Mouse (Mus musculus) cerebellum, postnatal 36 days (tissue): ENCODE measurements around the gene Hipk1.
"Not testable (repeated sequence)": the region's sequence is repeated elsewhere in the genome, so short reads cannot be mapped to it uniquely, and the experiment has no call there.

Experiments
- DNase-seq, 2 experiments: peaks; one replicate each; pipeline ENCODE4 v3.0.0; 2021 to 2022; ENCODE audit warnings: mixed read lengths in 2 of 2

The Hipk1 gene

DNA sequence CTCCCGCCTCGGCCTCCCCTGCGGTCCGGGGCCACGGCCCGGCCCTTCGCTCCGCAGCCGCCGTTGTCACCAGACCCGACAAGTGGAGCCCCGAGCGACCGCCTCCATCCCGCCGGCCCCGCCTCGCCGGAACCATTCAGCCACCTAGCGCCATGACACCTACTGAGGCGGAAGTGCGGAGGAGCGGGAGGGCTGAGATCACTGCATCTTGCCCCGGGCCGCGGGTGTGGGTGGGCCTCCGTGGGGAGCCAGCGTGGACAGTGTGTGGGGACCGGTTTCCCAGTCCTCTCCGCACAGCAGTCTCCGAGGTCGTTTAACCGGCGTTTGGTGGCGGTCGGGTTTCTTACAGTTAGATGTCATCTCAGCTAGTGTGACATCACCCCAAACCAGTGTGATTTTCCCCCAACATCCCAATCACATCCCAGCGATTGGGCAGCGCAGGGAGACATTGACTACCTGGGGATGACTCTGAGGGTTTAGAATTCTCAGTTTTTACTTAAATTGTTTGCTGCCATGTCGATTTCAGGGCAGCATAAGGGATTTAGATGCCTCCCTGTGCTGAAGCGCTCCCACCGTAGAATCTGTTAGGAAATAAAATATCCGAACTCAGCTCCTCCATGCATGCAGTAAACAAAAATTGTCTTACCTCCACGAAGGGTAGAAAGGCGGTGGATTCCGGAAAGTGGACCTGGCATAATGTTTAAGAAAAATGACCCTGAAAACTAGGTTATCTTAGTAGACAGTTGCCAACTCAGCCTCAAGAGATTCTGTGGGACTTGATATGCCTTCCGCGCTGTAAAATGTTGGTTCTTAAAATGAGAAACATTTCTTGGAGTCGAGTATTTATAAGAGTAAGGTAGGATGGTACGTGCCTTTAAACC, at the start of gene Hipk1:
TSS of gene Hipk1 (minus strand) at position 334 of the 881 bp plus-strand sequence.
- DNase-seq: peak; percentile 95 to 96

DNA sequence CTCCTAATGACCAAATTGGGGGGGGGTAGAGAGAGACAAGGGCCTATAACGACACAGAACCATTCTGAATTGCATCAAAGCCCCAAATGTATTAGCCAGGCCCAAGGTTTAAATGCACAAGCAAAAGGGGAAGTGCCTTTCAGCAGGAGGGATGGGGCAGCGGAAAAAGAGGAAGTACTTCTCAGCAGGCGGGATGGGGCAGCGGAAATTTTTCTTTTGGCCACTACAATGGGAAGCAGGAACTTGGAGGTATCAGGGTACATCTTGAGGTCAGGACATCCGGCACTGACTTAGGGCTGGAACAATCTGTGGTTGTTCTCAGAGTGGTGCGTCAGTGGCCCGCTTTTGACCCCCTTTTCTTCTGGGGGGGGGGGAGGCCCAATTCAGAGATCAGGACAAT, 49.6 kb upstream of the Hipk1 start:
- DNase-seq: not testable (repeated sequence)

- not testable (repeated sequence) for DNase-seq
Observed at GRCm38 (mm10) chr3:103840195-103840594, 48.8 kb upstream of the Hipk1 start.

DNA sequence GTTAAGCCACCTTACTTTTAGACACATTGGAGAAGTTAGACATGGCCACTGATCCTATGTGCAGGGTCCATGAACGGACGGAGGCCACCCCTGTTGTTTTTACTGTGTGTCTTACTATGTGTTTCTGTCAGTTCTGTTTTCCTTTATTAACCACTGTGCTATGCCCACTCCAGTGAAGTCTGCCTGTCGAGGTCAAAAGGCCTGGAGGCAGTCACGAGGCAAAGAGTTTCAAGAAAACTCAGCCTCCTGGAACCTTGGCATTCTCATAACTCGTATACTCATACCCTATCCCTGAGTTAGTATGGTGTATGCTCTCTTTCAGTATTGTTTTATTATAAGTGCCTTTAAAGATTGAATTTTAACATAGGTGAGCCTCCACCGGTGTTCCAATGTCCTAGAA, 48.3 kb upstream of the Hipk1 start:
- no peak for DNase-seq

DNA sequence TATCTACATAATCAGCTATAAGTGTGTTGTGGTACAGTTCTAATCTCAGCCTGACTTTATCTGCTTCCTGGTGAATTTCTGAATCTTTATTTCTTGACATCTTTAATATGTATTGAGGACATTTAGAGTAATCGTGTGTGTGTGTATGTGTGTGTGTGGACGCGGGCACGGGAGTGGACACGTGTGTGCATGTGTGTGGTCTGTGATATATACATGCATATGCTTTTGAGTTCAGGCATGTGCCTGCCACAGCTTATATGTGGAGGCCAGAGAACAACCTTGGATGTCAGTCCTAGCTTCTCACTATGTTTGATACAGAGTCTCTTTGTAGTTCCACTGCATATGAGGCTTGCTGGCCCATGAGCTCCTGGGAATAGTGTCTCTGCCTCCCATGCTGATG, 45.1 kb upstream of the Hipk1 start:
- peak in 1 of 2 experiments; percentile 17 for DNase-seq

- DNase-seq: peak; percentile 58 to 64
Observed at GRCm38 (mm10) chr3:103835951-103836310, 44.6 kb upstream of the Hipk1 start.

GRCm38 (mm10) chr3:103835272-103835950, 44.0 kb upstream of the Hipk1 start:
- no peak for DNase-seq

DNA sequence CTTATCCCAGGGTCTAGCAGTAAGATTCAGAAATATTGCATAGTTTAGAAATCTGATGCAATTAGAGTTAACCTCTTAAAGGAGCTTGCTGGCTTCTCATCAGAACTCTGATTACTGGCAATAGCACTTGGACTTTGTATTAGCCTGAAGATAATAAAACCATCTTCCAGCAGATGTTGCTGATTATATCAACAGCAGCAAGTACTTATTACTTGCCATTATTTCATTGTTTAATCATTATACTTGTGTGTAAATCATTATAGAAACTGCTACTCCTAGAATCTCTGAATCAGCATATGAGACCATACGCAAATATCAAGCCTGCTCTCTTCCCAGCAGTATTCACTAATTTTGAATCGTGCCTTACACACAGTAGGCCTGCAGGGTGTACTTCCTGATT, 42.6 kb upstream of the Hipk1 start:
- DNase-seq: no peak

DNA sequence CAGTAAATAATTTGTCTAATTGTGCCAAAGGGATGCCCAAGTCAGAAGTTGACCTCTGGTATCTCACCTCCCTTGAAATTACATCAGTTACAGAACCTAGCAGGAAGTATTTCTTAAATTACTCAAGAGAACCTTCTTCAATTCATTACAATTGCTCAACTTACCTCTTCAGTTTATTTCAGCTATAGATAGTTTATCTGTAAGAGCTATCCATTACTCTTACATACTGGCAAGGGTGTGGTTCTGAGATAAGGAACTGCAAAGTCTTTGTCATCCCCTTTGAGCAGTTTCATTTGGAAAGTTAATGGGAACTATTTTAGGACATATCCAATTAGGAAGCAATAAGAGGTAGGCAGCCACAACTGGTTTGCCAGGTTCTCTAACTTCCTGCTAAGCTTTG, 41.1 kb upstream of the Hipk1 start, which contains the start of gene Bcl2l15:
TSS of gene Bcl2l15 (plus strand) at position 176 of the 400 bp plus-strand sequence.
- DNase-seq: no peak

GRCm38 (mm10) chr3:103831146-103831545, 39.8 kb upstream of the Hipk1 start:
- DNase-seq: peak; percentile 40 to 43

GRCm38 (mm10) chr3:103830681-103831080, 39.3 kb upstream of the Hipk1 start:
- not testable (repeated sequence) for DNase-seq

GRCm38 (mm10) chr3:103829036-103829435, 37.7 kb upstream of the Hipk1 start:
- no peak for DNase-seq

DNA sequence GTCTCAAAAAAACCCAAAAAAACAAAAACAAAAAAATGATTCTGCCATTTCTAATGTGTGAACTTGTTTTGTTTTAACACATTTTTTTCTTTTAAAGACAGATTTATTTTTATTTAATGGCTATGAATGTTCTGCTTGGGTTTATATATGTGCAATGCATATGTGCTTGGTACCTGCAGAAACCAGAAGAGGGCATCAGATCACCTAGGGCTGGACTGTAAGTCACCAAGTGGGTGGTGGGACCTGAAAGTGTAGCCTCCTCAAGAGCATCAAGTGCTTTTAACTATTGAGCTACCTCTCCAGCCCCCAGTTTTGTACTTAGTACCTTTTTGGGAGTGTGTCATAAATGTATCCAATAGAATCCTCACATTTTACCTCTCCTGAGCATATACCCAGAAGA, 36.2 kb upstream of the Hipk1 start:
- no peak for DNase-seq

DNA sequence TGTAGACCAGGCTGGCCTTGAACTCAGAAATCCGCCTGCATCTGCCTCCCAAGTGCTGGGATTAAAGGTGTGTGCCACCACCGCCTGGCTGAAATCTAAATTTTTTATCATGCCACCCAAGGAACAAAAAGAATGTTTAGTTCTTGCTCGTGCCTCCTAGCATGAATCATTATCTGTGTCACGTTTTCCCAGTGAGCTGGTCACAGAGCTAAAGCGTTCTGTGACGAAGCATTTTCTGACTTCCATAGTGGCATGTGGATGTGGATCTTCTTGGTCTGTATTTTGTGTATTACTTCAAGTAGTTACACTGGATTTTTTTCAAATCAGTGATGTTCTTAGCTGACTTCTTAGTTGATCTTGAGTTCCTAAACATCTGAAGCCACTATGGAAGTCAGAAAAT, 19.6 kb upstream of the Hipk1 start:
- DNase-seq: no peak

GRCm38 (mm10) chr3:103809799-103810150, 18.4 kb upstream of the Hipk1 start:
- DNase-seq: no peak

GRCm38 (mm10) chr3:103808891-103809798, 17.8 kb upstream of the Hipk1 start, which contains the start of the genes Dclre1b, Ap4b1 and Gm43064:
Gene Dclre1b (minus strand): TSS chr3:103809444.
Gene Ap4b1 (plus strand): TSS chr3:103809520.
Gene Gm43064 (plus strand): TSS chr3:103809573.
- peak; percentile 86 to 92 for DNase-seq

- no peak for DNase-seq
Observed at GRCm38 (mm10) chr3:103805671-103806070, 14.3 kb upstream of the Hipk1 start.

- DNase-seq: no peak
Observed at GRCm38 (mm10) chr3:103802861-103803260, 11.5 kb upstream of the Hipk1 start.

GRCm38 (mm10) chr3:103801631-103802531, 10.5 kb upstream of the Hipk1 start:
- peak; percentile 52 to 54 for DNase-seq

GRCm38 (mm10) chr3:103799507-103799906, 8.1 kb upstream of the Hipk1 start:
- DNase-seq: no peak

DNA sequence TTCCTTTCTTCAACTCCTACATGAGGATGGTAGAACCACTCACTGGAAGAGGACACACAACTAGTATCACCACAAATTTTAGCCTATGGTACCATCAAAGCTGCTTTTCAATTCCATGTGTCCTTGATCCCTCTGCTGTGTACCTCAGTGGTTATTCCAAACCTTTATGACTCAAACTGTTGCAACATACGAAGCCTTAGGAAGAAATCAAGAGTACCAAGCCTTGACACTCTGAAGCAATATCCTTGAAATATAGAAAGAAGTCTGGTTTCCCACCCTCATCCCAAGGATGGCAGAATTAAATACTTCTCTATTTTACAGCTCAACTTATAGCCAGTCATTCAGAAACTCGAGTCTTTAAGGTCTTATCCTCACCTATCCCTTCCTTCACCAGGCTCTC, 5.0 kb upstream of the Hipk1 start:
- DNase-seq: no peak

DNA sequence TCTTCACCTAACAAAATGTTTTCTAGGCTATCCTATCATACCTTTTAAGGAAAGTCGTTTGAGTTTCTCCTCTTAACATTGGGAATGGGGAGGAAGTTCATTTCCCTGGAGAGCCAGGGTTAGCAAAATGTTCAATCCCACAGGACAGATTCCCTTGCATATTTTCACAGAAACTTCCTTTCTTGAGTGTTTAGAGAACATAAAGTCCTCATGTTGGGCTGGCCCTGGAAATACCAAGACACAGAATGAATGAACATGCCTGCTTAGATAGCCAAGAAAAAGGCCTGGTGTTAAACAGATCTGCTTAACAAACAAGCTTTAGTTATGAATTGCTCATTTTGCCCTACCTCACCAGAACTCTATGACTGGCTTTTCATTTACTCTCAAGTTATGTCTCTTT, 1.2 kb upstream of the Hipk1 start:
- no peak for DNase-seq
